Mouse (Mus musculus): ENCODE results near the gene Efnb3. TPM values are rescaled to one million over a fixed set of nuclear protein-coding genes. Genes with fewer than 3 reads are reported as not detected.

Gene Efnb3
- polyA plus RNA-seq, 1 experiment from 2014 or later = 84.6 TPM

GRCm38 (mm10) chr11:69521526-69522149, 38.4 kb downstream of the Efnb3 start:
- WGBS = 88% methylated on average over 9 of the region's 9 CpGs
- ATAC-seq (ENCODE audit: low FRiP score, low read depth) = no peak

GRCm38 (mm10) chr11:69519976-69520375, 40.0 kb downstream of the Efnb3 start:
- peaks cover 7% of the 10 kb centered on the region; the same call in 1 of the 2 replicates for H3K27me3 ChIP-seq
- H3K36me3 ChIP-seq = no peaks in the 10 kb centered on the region
- no peak overlapping the region for H3K4me2 ChIP-seq (replicated peaks)
- H3K4me1 ChIP-seq = no peaks in the 10 kb centered on the region
- WGBS = 80% methylated on average over 4 of the region's 4 CpGs
- no peak overlapping the region for H3K9ac ChIP-seq (replicated peaks)
- H3K4me3 ChIP-seq = no peak overlapping the region
- H3K27ac ChIP-seq (replicated peaks) = no peak overlapping the region
- H3K9me3 ChIP-seq = no peaks in the 10 kb centered on the region
- no peak for ATAC-seq (ENCODE audit: low FRiP score, low read depth)

More at GRCm38 (mm10) chr11:69521526-69522149, 38.4 kb downstream of the Efnb3 start:
- H3K9me3 ChIP-seq = no peaks in the 10 kb centered on the region
- H3K4me3 ChIP-seq = no peak overlapping the region
- H3K9ac ChIP-seq (replicated peaks) = no peak overlapping the region
- H3K27me3 ChIP-seq = no peaks in the 10 kb centered on the region
- H3K4me1 ChIP-seq = peaks cover 8% of the 10 kb centered on the region
- H3K27ac ChIP-seq (replicated peaks) = no peak overlapping the region
- H3K4me2 ChIP-seq (replicated peaks) = no peak overlapping the region
- H3K36me3 ChIP-seq = no peaks in the 10 kb centered on the region

- no peak overlapping the region for H3K27ac ChIP-seq (replicated peaks)
- H3K4me1 ChIP-seq = no peaks in the 10 kb centered on the region
- H3K36me3 ChIP-seq = no peaks in the 10 kb centered on the region
- no peak overlapping the region for H3K4me3 ChIP-seq
- WGBS = 77% methylated on average over 3 of the region's 3 CpGs
- no peak overlapping the region for H3K4me2 ChIP-seq (replicated peaks)
- no peak for ATAC-seq (ENCODE audit: low FRiP score, low read depth)
- peaks cover 9% of the 10 kb centered on the region for H3K27me3 ChIP-seq
- H3K9me3 ChIP-seq = no peaks in the 10 kb centered on the region
- H3K9ac ChIP-seq (replicated peaks) = no peak overlapping the region
Observed at GRCm38 (mm10) chr11:69516661-69517060, 43.3 kb downstream of the Efnb3 start.

GRCm38 (mm10) chr11:69516151-69516640, 43.8 kb downstream of the Efnb3 start:
- ATAC-seq (ENCODE audit: low FRiP score, low read depth) = no peak
- H3K4me2 ChIP-seq (replicated peaks) = no peak overlapping the region
- no peak overlapping the region for H3K9ac ChIP-seq (replicated peaks)
- no peak overlapping the region for H3K27ac ChIP-seq (replicated peaks)
- H3K4me3 ChIP-seq = no peak overlapping the region
- peaks cover 9% of the 10 kb centered on the region for H3K27me3 ChIP-seq
- H3K36me3 ChIP-seq = no peaks in the 10 kb centered on the region
- no peaks in the 10 kb centered on the region for H3K4me1 ChIP-seq
- no peaks in the 10 kb centered on the region for H3K9me3 ChIP-seq
- 73% methylated on average over 15 of the region's 15 CpGs for WGBS

- H3K36me3 ChIP-seq = no peaks in the 10 kb centered on the region
- H3K27me3 ChIP-seq = peaks cover 9% of the 10 kb centered on the region
- WGBS = 9% methylated on average over 6 of the region's 6 CpGs
- no peak for ATAC-seq (ENCODE audit: low FRiP score, low read depth)
- no peak overlapping the region for H3K4me2 ChIP-seq (replicated peaks)
- no peak overlapping the region for H3K4me3 ChIP-seq
- no peaks in the 10 kb centered on the region for H3K4me1 ChIP-seq
- no peaks in the 10 kb centered on the region for H3K9me3 ChIP-seq
- H3K27ac ChIP-seq (replicated peaks) = no peak overlapping the region
- H3K9ac ChIP-seq (replicated peaks) = no peak overlapping the region
Observed at GRCm38 (mm10) chr11:69513840-69514239, 46.2 kb downstream of the Efnb3 start.

GRCm38 (mm10) chr11:69510796-69511496, 49.1 kb downstream of the Efnb3 start:
- ATAC-seq (ENCODE audit: low FRiP score, low read depth) = no peak
- Histone ChIP-seq H3K4me3 (no peak overlapping the region), H3K36me3 (no peaks in the 10 kb centered on the region), H3K4me1 (no peaks in the 10 kb centered on the region), H3K27me3 (peaks cover 9% of the 10 kb centered on the region), H3K27ac (replicated peaks) (no peak overlapping the region), H3K4me2 (replicated peaks) (no peak overlapping the region), H3K9me3 (no peaks in the 10 kb centered on the region), H3K9ac (replicated peaks) (no peak overlapping the region)
- WGBS = 63% methylated on average over 7 of the region's 7 CpGs

Small RNA genes lying within 50 kb of the gene (microRNA-seq; reads per million reads assigned to microRNA genes)
- gene Gm27493 = not detected

Other genes with a start within 250 kb of the Efnb3 start
- gene Cntrob, start 236.4 kb downstream of the Efnb3 start, polyA plus RNA-seq (2016; fragmentation: Nextera tagmentation; extraction: Ambion mirVana) = 40.1 and 45.6 TPM in 2 replicates
- gene Trappc1, start 236.2 kb downstream of the Efnb3 start, polyA plus RNA-seq (2016; fragmentation: Nextera tagmentation; extraction: Ambion mirVana) = 186 and 187 TPM in 2 replicates
- 4.4 and 4.5 TPM in 2 replicates for gene Kcnab3, start 233.9 kb downstream of the Efnb3 start, polyA plus RNA-seq (2016; fragmentation: Nextera tagmentation; extraction: Ambion mirVana)
- gene Rnf227, start 219.7 kb downstream of the Efnb3 start, polyA plus RNA-seq (2016; fragmentation: Nextera tagmentation; extraction: Ambion mirVana) = 48.4 and 50.5 TPM in 2 replicates
- 78.7 and 88.5 TPM in 2 replicates for gene Chd3, start 190.8 kb downstream of the Efnb3 start, polyA plus RNA-seq (2016; fragmentation: Nextera tagmentation; extraction: Ambion mirVana)
- 98.9 and 105 TPM in 2 replicates for gene Naa38, start 164.7 kb downstream of the Efnb3 start, polyA plus RNA-seq (2016; fragmentation: Nextera tagmentation; extraction: Ambion mirVana)
- 52.9 and 53.8 TPM in 2 replicates for gene Cyb5d1, start 164.6 kb downstream of the Efnb3 start, polyA plus RNA-seq (2016; fragmentation: Nextera tagmentation; extraction: Ambion mirVana)
- gene Tmem88, start 162.0 kb downstream of the Efnb3 start, polyA plus RNA-seq (2016; fragmentation: Nextera tagmentation; extraction: Ambion mirVana) = 11.4 and 12.1 TPM in 2 replicates
- gene Kdm6b, start 146.5 kb downstream of the Efnb3 start, polyA plus RNA-seq (2016; fragmentation: Nextera tagmentation; extraction: Ambion mirVana) = 48.7 and 50.7 TPM in 2 replicates
- 1.9 and 2.3 TPM in 2 replicates for gene Dnah2, start 11.1 kb downstream of the Efnb3 start, polyA plus RNA-seq (2016; fragmentation: Nextera tagmentation; extraction: Ambion mirVana)
- 29.6 and 33.2 TPM in 2 replicates for gene Wrap53, start 20.1 kb upstream of the Efnb3 start, polyA plus RNA-seq (2016; fragmentation: Nextera tagmentation; extraction: Ambion mirVana)
- 109 and 117 TPM in 2 replicates for gene Trp53, start 20.2 kb upstream of the Efnb3 start, polyA plus RNA-seq (2016; fragmentation: Nextera tagmentation; extraction: Ambion mirVana)
- 11.4 and 15.2 TPM in 2 replicates for gene Atp1b2, start 45.7 kb upstream of the Efnb3 start, polyA plus RNA-seq (2016; fragmentation: Nextera tagmentation; extraction: Ambion mirVana)
- gene Shbg, start 57.7 kb upstream of the Efnb3 start, polyA plus RNA-seq (2016; fragmentation: Nextera tagmentation; extraction: Ambion mirVana) = not detected in 2 replicates
- gene Sat2, start 61.8 kb upstream of the Efnb3 start, polyA plus RNA-seq (2016; fragmentation: Nextera tagmentation; extraction: Ambion mirVana) = 22.3 and 23.5 TPM in 2 replicates
- gene Fxr2, start 72.8 kb upstream of the Efnb3 start, polyA plus RNA-seq (2016; fragmentation: Nextera tagmentation; extraction: Ambion mirVana) = 59.2 and 67.1 TPM in 2 replicates
- not detected in 2 replicates for gene Sox15, start 95.1 kb upstream of the Efnb3 start, polyA plus RNA-seq (2016; fragmentation: Nextera tagmentation; extraction: Ambion mirVana)
- 79.4 and 79.9 TPM in 2 replicates for gene Mpdu1, start 102.4 kb upstream of the Efnb3 start, polyA plus RNA-seq (2016; fragmentation: Nextera tagmentation; extraction: Ambion mirVana)
- 7.1 and 7.2 TPM in 2 replicates for gene Cd68, start 105.9 kb upstream of the Efnb3 start, polyA plus RNA-seq (2016; fragmentation: Nextera tagmentation; extraction: Ambion mirVana)
- gene Eif4a1, start 112.2 kb upstream of the Efnb3 start, polyA plus RNA-seq (2016; fragmentation: Nextera tagmentation; extraction: Ambion mirVana) = 608 and 698 TPM in 2 replicates
- 108 and 113 TPM in 2 replicates for gene Senp3, start 121.9 kb upstream of the Efnb3 start, polyA plus RNA-seq (2016; fragmentation: Nextera tagmentation; extraction: Ambion mirVana)
- 0.41 and 0.77 TPM in 2 replicates for gene Tnfsf13, start 125.6 kb upstream of the Efnb3 start, polyA plus RNA-seq (2016; fragmentation: Nextera tagmentation; extraction: Ambion mirVana)
- 2.2 and 2.9 TPM in 2 replicates for gene Tnfsf12, start 135.6 kb upstream of the Efnb3 start, polyA plus RNA-seq (2016; fragmentation: Nextera tagmentation; extraction: Ambion mirVana)
- 0.65 and 1.3 TPM in 2 replicates for gene Tnfsfm13, start 135.9 kb upstream of the Efnb3 start, polyA plus RNA-seq (2016; fragmentation: Nextera tagmentation; extraction: Ambion mirVana)
- gene Polr2a, start 198.4 kb upstream of the Efnb3 start, polyA plus RNA-seq (2016; fragmentation: Nextera tagmentation; extraction: Ambion mirVana) = 32.0 and 37.1 TPM in 2 replicates
- 0.18 and 0.27 TPM in 2 replicates for gene Slc35g3, start 201.8 kb upstream of the Efnb3 start, polyA plus RNA-seq (2016; fragmentation: Nextera tagmentation; extraction: Ambion mirVana)
- gene Zbtb4, start 205.7 kb upstream of the Efnb3 start, polyA plus RNA-seq (2016; fragmentation: Nextera tagmentation; extraction: Ambion mirVana) = 2.0 TPM in 2 replicates
- gene Chrnb1, start 235.7 kb upstream of the Efnb3 start, polyA plus RNA-seq (2016; fragmentation: Nextera tagmentation; extraction: Ambion mirVana) = 1.3 and 1.7 TPM in 2 replicates
- gene Fgf11, start 241.7 kb upstream of the Efnb3 start, polyA plus RNA-seq (2016; fragmentation: Nextera tagmentation; extraction: Ambion mirVana) = 2.7 and 2.9 TPM in 2 replicates
- gene Tmem102, start 245.4 kb upstream of the Efnb3 start, polyA plus RNA-seq (2016; fragmentation: Nextera tagmentation; extraction: Ambion mirVana) = 0.42 and 1.2 TPM in 2 replicates

Data from midbrain, embryonic 12.5 days (tissue).